Mouse (Mus musculus): Measurements from ENCODE around the gene Tnfrsf13c. TPM values are rescaled to one million over a fixed set of nuclear protein-coding genes. Genes with fewer than 3 reads are reported as not detected.
"Not testable (repeated sequence)": the region's sequence is repeated elsewhere in the genome, so short reads cannot be mapped to it uniquely, and the experiment has no call there.

Tnfrsf13c gene
- polyA plus RNA-seq, 1 experiment from 2014 or later, result not detected

DNA sequence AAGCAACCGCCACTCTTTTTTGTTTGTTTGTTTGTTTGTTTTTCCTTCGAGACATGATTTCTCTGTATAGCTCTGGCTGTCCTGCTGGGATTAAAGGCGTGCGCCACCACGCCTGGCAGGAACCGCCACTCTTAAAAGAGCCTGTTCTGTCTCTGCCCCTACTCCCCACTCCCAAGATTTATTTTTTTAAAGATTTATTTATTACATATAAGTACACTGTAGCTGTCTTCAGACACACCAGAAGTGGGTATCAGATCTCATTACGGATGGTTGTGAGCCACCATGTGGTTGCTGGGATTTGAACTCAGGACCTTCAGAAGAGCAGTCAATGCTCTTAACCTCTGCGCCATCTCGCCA lies 20.6 kb upstream of the Tnfrsf13c start:
- Histone ChIP-seq H3K4me1 (peaks cover 15% of the 10 kb centered on the region), H3K4me3 (peak overlapping the region; percentile 72), H3K27ac (peak overlapping the region; percentile 96)
- DNase-seq (ENCODE audit: extremely low spot score, low spot score); H3K9me3 ChIP-seq; H3K36me3 ChIP-seq (replicated peaks); H3K27me3 ChIP-seq (ENCODE audit: poor library complexity, severe bottlenecking): not testable (repeated sequence)
- 22% methylated on average over 9 of the region's 9 CpGs for WGBS

DNA sequence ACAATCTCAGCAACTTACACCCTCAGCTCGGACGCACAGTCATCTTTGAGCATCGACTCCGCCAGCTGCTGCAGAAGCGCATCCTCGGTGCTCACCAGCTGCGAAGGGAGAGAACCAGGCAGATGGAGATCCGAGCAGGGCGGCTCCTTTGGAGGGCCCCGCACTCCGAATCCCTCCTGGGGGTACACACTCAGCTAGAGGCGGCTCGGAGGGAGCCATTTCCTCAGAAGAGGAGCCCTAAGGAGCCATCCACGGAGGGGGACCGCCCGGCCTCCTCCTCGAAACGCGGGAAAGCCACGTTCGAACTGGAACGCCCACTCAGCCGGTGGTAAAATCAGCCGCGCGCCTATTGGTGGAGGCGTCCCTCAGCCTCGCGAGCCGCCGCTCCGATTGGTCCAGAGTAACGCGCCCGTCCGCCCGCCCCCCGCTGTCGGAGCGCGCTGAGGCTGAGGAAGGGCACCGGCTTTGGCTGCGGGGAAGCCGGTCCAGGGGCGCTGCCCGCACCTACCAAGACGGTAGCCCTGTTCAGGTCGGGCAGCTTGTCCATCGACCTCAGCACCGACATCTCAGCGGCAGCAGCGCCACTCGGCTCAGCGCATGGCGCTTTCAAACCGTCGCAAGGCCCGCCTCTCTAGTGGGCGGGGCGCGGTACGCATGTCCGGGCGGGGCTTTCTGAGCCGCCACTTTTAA lies 20.1 kb upstream of the Tnfrsf13c start, which contains the start of gene Cenpm:
Gene Cenpm, minus strand, starts transcription at position 634 of the 690 bp plus-strand sequence.
- Histone ChIP-seq H3K27ac (peak within 1 kb of the TSS; percentile 96), H3K4me1 (peaks cover 15% of the 10 kb centered on the region), H3K4me3 (peak within 1 kb of the TSS; percentile 72), H3K27me3 (ENCODE audit: poor library complexity, severe bottlenecking) (no peaks in the 10 kb centered on the region), H3K9me3 (no peaks in the 10 kb centered on the region), H3K36me3 (replicated peaks) (peaks cover 13% of the 10 kb centered on the region)
- DNase-seq (ENCODE audit: extremely low spot score, low spot score), result peak; percentile 94
- under 1% methylated on average over 65 of the region's 65 CpGs for WGBS

DNA sequence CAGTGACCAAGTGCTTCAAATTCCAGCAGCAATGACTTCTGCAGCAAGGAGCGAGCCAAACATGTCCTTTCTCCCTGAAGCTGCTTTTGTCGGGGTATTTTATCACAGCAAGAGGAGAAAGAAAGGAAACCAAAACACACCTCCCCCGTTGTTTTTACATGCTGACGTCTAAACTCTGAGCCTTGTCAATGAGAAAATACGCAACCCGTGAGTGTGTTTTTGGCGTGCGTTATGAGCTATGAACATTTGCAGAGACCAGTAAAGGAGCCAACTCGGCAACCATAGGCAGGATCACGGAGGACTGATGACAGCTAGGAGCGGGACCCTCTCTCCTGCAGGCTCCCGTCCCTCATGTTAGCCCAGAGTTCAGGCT lies 19.6 kb upstream of the Tnfrsf13c start:
- WGBS, result 11% methylated on average over 12 of the region's 12 CpGs
- Histone ChIP-seq H3K4me3 (peak overlapping the region; percentile 72), H3K9me3 (no peaks in the 10 kb centered on the region), H3K27ac (peak overlapping the region; percentile 96), H3K36me3 (replicated peaks) (peaks cover 18% of the 10 kb centered on the region), H3K27me3 (ENCODE audit: poor library complexity, severe bottlenecking) (no peaks in the 10 kb centered on the region), H3K4me1 (peaks cover 15% of the 10 kb centered on the region)
- DNase-seq (ENCODE audit: extremely low spot score, low spot score), result no peak

DNA sequence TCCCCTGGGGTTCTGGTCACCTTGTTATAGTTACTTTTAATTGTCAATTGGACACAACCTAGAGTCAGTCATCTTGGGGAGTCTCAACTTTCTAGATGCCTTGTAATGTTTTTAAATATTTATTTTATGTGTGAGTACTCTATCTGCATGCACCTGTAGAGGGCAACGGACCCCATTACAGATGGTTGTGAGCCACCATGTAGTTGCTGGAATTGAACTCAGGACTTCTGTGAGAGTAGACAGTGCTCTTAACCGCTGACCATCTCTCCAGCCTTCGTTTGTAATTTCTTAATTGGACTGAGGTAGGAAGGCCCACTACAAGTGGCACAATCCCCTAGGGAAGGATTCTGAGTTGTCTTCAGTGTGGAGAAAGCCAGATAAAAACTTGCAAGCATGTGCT lies 19.1 kb upstream of the Tnfrsf13c start:
- Histone ChIP-seq H3K27me3 (ENCODE audit: poor library complexity, severe bottlenecking) (no peaks in the 10 kb centered on the region), H3K4me1 (peaks cover 15% of the 10 kb centered on the region), H3K36me3 (replicated peaks) (peaks cover 22% of the 10 kb centered on the region), H3K4me3 (peak overlapping the region; percentile 72), H3K27ac (peak overlapping the region; percentile 96; the same call in 1 of the 2 replicates), H3K9me3 (no peaks in the 10 kb centered on the region)
- WGBS, result 85% methylated on average over 3 of the region's 3 CpGs
- DNase-seq (ENCODE audit: extremely low spot score, low spot score), result no peak

DNA sequence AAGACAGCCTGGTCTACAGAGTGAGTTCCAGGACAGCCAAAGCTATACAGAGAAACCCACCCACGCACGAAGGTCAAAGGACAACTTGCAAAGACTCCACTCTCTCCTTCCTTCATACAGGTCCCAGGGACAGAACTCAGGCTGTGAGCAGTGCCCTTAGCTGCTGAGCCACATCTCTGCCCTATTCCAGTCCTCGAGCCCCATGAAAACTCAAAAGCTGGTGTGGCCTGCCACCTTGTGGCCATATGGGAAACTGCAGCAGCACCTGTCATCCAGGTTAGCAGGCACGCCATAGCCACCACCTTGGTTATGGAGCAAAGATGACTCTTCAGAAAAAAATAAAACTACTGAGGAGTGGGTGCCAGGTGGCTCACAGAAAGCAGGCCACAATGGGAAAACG lies 12.4 kb upstream of the Tnfrsf13c start:
- Histone ChIP-seq H3K4me3 (no peak overlapping the region), H3K4me1 (0 out of 2 replicates have a peak, but pooled peaks cover 2% of the 10 kb centered on the region), H3K9me3 (no peaks in the 10 kb centered on the region), H3K27ac (no peak overlapping the region), H3K36me3 (replicated peaks) (peaks cover 63% of the 10 kb centered on the region), H3K27me3 (ENCODE audit: poor library complexity, severe bottlenecking) (no peaks in the 10 kb centered on the region)
- peak; percentile 83 for DNase-seq (ENCODE audit: extremely low spot score, low spot score)
- 17% methylated on average over 5 of the region's 5 CpGs for WGBS

DNA sequence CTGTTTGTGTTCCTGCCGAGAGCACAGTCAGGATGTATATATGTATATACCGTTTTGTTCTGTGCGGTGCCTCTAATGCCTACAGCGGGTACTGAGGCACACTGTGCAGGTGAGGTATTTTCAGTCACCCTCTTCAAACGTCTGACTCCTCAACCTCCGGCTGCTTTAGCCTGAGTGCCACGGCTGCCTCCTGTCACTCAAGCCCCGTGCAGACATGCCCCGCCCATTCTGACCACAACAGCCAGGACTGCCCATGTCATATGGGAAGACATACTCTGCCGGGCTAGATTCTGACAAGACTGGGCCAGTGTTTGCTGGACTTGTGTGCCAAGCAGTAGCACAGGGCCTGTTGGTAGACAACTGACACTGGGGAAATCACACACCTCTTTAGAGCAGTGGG lies 11.5 kb upstream of the Tnfrsf13c start:
- WGBS, result 74% methylated on average over 10 of the region's 10 CpGs
- H3K4me3 ChIP-seq, result no peak overlapping the region
- H3K36me3 ChIP-seq (replicated peaks), result peaks cover 57% of the 10 kb centered on the region
- DNase-seq (ENCODE audit: extremely low spot score, low spot score), result no peak
- H3K27ac ChIP-seq, result no peak overlapping the region
- no peaks in the 10 kb centered on the region for H3K27me3 ChIP-seq (ENCODE audit: poor library complexity, severe bottlenecking)
- no peaks in the 10 kb centered on the region for H3K9me3 ChIP-seq
- peaks cover 6% of the 10 kb centered on the region; the same call in 1 of the 2 replicates for H3K4me1 ChIP-seq

DNA sequence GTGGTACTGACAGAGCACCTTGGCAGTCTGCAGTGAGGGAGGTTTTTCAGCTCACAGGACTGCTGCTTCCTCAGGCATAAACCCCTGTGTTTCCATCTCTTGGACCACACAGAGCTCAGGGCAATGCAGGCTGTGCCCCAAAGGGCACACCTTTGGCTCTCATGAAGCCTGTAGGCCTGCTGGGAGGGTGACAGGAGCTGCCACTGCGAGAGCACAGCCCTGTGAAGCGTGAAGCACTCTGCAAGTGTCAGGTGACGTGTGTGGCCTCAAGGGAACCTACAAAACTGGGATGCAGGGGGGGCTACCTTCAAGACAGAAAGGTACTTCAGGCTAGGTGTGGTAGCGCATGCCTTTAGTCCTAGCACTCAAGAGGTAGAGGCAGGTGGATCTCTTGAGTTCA lies 8.5 kb upstream of the Tnfrsf13c start:
- H3K36me3 ChIP-seq (replicated peaks), result peaks cover 34% of the 10 kb centered on the region
- 0 out of 2 replicates have a peak, but pooled peaks cover 3% of the 10 kb centered on the region for H3K27me3 ChIP-seq (ENCODE audit: poor library complexity, severe bottlenecking)
- no peak overlapping the region for H3K27ac ChIP-seq
- H3K4me1 ChIP-seq, result peaks cover 22% of the 10 kb centered on the region
- no peak for DNase-seq (ENCODE audit: extremely low spot score, low spot score)
- no peaks in the 10 kb centered on the region for H3K9me3 ChIP-seq
- WGBS, result 73% methylated on average over 4 of the region's 4 CpGs
- no peak overlapping the region for H3K4me3 ChIP-seq

DNA sequence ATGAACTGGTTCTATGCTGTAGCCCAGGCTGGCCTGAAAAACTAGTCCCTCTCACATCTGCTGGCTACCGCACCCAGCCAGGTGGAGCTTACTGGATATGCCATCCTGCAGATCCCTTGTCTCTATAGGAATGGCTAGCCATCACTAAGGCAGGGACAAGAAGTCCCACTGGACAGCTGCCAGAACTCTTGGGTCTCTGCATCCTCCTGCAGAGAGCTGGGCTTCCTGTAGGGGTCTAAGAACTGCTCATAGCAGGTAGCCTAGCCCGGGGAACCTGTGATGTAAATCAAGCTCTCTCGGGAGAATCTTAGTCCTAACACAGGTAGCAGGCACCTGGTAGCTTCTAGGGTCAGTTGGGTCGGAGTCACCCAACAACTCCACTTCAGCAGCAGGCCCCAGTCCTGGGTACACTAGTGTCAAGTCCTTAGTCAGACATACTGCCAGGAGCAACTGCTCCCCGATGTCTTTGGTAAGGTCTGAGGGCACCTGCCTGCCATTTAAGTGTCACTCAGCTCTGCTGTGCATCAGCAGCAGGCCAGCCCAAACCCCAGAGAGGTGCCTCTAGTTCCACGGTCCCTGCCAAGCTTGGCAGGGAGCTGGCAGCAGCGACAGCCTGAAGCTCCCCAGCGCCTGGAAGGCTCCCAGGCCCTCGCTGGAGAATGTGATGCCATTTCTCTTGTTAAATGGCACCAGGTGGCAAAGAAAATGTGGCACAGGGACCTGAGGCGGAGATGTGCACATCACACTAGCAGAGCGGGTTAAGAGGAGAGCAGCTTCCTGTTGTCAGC lies 7.6 kb upstream of the Tnfrsf13c start:
- peaks cover 28% of the 10 kb centered on the region for H3K36me3 ChIP-seq (replicated peaks)
- H3K27me3 ChIP-seq (ENCODE audit: poor library complexity, severe bottlenecking), result 0 out of 2 replicates have a peak, but pooled peaks cover 4% of the 10 kb centered on the region
- H3K4me3 ChIP-seq, result no peak overlapping the region
- DNase-seq (ENCODE audit: extremely low spot score, low spot score), result no peak
- no peak overlapping the region for H3K27ac ChIP-seq
- WGBS, result 69% methylated on average over 11 of the region's 11 CpGs
- H3K4me1 ChIP-seq, result peaks cover 22% of the 10 kb centered on the region
- no peaks in the 10 kb centered on the region for H3K9me3 ChIP-seq

DNA sequence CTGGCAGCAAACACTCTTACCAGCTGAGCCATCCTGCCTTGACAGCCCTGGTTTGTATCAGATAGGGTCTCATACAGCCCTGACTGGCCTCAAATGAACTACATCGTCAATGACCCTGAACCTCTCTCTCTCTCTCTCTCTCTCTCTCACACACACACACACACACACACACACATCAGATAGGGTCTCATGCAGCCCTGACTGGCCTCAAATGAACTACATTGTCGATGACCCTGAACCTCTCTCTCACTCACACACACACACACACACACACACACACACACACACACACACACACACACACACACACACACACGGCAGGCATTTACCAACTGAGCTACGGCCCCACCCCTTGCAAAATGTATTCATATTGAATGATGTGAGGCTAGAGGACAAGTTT lies 6.9 kb upstream of the Tnfrsf13c start:
- WGBS, result 85% methylated on average over 4 of the region's 4 CpGs
- H3K27me3 ChIP-seq (ENCODE audit: poor library complexity, severe bottlenecking), result peaks cover 10% of the 10 kb centered on the region
- H3K4me1 ChIP-seq, result peaks cover 20% of the 10 kb centered on the region
- peaks cover 27% of the 10 kb centered on the region for H3K36me3 ChIP-seq (replicated peaks)
- 0 out of 2 replicates have a peak overlapping the region, but pooled peaks have one; percentile 57 for H3K27ac ChIP-seq
- H3K4me3 ChIP-seq, result no peak overlapping the region
- no peaks in the 10 kb centered on the region for H3K9me3 ChIP-seq
- DNase-seq (ENCODE audit: extremely low spot score, low spot score), result no peak

DNA sequence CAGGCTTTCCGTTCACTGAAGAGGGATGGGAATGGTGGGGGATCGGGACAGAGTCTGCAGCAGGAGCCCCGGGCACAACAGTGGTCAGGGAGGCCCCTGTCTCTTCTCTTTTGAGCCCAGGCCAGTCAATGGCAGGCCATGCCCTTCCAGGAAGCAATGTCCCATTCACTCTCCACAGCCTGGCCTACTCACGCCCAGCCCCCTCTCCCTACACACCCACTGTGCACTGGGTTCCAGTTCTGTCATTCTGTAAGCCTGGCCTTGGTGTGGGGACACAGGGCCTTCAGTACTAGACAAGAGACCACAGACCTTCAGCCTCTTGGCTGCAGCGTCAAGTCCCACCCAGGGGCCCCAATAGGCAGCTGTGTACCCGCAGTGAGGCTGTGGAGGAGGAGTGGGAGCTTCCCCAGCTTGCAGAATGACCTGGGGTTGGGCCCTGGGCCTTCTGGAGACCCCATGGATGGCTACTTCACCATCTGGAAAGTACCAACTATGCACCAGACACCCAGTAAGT lies 6.0 kb upstream of the Tnfrsf13c start:
- WGBS, result 71% methylated on average over 6 of the region's 6 CpGs
- H3K27ac ChIP-seq, result peak overlapping the region; percentile 57
- H3K36me3 ChIP-seq (replicated peaks), result peaks cover 27% of the 10 kb centered on the region
- peaks cover 19% of the 10 kb centered on the region for H3K27me3 ChIP-seq (ENCODE audit: poor library complexity, severe bottlenecking)
- no peaks in the 10 kb centered on the region for H3K9me3 ChIP-seq
- no peak overlapping the region for H3K4me3 ChIP-seq
- peaks cover 22% of the 10 kb centered on the region for H3K4me1 ChIP-seq
- no peak for DNase-seq (ENCODE audit: extremely low spot score, low spot score)

DNA sequence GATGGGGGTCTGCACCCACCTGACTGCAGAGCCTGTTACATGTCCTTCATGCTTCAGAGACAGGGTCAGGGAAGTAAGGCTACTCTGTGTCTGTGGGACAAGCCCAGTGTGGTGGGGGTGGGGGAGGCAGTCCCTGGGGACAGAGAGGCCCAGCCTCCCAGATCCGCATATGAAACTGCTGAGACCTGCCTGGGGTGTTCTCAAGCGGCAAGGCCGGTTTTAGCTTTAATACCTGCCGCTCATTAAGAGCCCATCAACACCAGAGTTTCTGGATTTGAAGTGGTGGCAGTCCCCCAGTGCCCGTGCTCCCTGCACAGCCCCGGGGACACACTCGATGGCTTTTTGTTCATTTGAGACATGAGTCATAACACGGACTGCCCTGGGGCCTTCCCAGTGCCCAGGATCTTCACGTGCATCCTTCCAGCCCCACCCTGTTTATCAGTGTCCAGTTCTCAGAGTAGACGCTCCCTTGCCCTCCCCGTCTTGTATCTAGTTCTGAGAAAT lies 5.4 kb upstream of the Tnfrsf13c start:
- no peaks in the 10 kb centered on the region for H3K9me3 ChIP-seq

DNA sequence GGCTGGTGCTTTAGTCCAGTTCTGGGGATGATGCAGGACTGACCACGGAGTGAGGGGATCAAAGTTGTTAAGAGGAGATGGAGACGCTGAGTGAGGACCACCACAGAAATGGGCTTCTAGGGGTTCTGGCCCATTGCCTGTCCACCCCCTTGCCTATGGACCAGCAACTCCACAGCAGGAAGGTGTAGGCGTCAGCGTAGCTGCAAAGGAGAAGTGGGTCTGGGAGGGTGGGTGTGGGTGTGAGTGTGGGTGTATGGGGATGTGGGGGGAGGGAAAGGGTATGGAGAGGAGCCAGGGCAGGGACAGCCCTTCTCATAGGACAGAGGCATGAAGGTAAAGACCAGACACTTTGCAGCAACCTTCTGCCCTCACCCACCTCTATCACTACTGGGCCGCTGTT lies 1.6 kb upstream of the Tnfrsf13c start:
- Histone ChIP-seq H3K36me3 (replicated peaks) (no peaks in the 10 kb centered on the region), H3K27ac (no peak overlapping the region), H3K27me3 (ENCODE audit: poor library complexity, severe bottlenecking) (peaks cover 58% of the 10 kb centered on the region), H3K4me1 (peaks cover 48% of the 10 kb centered on the region), H3K4me3 (no peak overlapping the region), H3K9me3 (no peaks in the 10 kb centered on the region)
- WGBS, result 89% methylated on average over 5 of the region's 5 CpGs
- DNase-seq (ENCODE audit: extremely low spot score, low spot score), result no peak

More for the DNA sequence above, 5.4 kb upstream of the Tnfrsf13c start:
- H3K4me1 ChIP-seq, result peaks cover 26% of the 10 kb centered on the region
- no peak overlapping the region for H3K4me3 ChIP-seq
- no peak for DNase-seq (ENCODE audit: extremely low spot score, low spot score)
- 46% methylated on average over 11 of the region's 11 CpGs for WGBS
- H3K27ac ChIP-seq, result peak overlapping the region; percentile 57
- H3K27me3 ChIP-seq (ENCODE audit: poor library complexity, severe bottlenecking), result peaks cover 25% of the 10 kb centered on the region
- H3K36me3 ChIP-seq (replicated peaks), result peaks cover 23% of the 10 kb centered on the region

Data from forebrain, embryonic 10.5 days (tissue).